Mouse (Mus musculus) frontal cortex, postnatal 25 days (tissue): ENCODE data around the gene Zfp799.

Source experiments
- DNase-seq, 2 experiments: peaks; one replicate each; pipeline ENCODE4 v3.0.0; 2022; ENCODE audit warnings: low spot score in 2 of 2

The Zfp799 gene

DNA sequence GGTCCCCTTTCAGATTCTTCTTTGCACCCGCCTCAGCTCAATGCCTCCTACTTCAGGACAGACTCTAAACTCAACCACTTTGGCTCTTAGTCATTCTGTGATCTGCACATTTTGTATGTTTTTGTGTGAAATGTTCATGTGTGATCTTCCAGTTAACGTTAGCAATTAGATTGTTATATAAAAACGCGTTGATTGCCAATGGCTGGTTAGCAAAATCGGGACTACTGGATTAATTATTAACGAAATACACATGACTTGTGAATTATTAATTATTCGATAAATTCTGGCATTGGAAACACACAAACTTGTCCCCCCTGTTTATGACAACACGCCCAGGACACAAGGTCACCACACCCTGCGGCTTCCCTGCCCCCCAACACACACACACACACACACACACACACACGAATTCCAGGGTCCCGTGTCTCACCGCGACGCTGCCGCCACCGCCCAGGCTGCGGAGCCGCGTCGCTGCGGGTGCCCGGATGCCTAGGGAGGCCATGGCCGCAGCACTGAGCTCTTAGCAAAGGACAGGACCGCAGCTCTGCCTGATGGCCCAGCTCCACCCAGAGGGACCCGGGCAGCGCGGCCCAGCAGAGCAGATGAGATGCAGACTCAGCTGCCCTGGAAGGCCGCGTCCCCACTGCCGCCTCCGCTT, 42.5 kb downstream of the Zfp799 start:
- DNase-seq, result peak in 1 of 2 experiments; percentile 14

- no peak for DNase-seq
These were observed 43.1 kb downstream of the Zfp799 start for GRCm38 (mm10) chr17:32786944-32787343.

- no peak for DNase-seq
These were observed 44.4 kb downstream of the Zfp799 start for GRCm38 (mm10) chr17:32785656-32786055.

DNA sequence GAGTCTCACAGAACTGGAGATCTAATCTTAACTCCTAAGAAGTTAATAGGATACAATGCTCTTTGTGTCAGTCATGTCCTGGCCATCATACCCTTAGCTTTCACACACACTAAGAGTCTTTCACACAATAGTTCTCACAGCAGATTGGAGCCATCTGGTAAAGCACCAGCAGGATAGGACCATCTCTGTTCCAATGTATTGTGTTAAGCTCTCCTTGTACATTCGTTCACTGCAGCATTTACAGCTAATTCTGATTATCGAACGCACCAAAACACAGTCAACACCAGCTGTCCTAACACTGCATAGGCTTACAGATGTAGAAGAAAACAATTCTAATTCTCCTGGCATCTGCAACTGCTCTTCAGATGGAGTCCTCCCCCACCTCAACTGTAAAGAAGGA, 52.5 kb downstream of the Zfp799 start:
- DNase-seq, result no peak

GRCm38 (mm10) chr17:32771213-32771612, 58.8 kb downstream of the Zfp799 start:
- DNase-seq, result no peak

DNA sequence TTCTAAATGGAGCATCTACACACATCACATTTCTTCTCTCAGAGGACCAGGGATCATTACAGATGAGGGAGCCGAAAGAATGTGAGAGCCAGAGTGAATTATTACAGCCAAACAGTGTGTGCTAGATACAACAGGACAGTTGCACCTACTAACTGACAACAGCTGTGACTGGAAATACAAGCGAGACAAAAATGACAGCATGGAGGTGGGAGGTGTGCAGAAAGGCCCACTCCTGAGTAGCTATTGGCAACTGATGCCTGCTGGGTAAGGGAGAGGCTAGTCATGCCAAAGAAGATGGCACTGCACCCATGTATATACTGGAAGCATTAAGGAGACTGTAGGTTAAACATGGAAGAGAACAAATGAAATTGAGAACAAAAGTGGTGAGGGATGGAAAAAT, 63.6 kb downstream of the Zfp799 start:
- no peak for DNase-seq
